Mouse (Mus musculus) spleen, adult 2 months (tissue): Measurements from ENCODE around the gene Cog3. TPM values are rescaled to one million over a fixed set of nuclear protein-coding genes. Genes with fewer than 3 reads are reported as not detected.

Experiments used
- DNase-seq, 2 experiments: peaks; one replicate each; pipeline versions ENCODE4 v3.0.0 to v3.0.0-alpha.2; 2012 to 2021; ENCODE audit warnings: low spot score in 2 of 2, low read depth in 1 of 2
- H3K27ac ChIP-seq: fragments of 200-500 bp; 2 replicates; pipeline ENCODE4 v1.5.1; 2012; ENCODE audit warnings: low read length, inconsistent platforms; ENCODE audit not compliant: insufficient read depth
- H3K27me3 ChIP-seq: fragments of 200-500 bp; 2 replicates; pipeline ENCODE4 v1.6.1; 2012; ENCODE audit warnings: mild to moderate bottlenecking, moderate library complexity, low read length, inconsistent platforms; ENCODE audit not compliant: control insufficient read depth, insufficient read depth
- H3K36me3 ChIP-seq: fragments of 200-500 bp; 2 replicates; pipeline ENCODE4 v1.6.1; 2012; ENCODE audit warnings: mild to moderate bottlenecking, low read length, inconsistent platforms; ENCODE audit not compliant: control insufficient read depth, insufficient read depth
- H3K4me1 ChIP-seq: fragments of 200-500 bp; 2 replicates; pipeline ENCODE4 v1.6.1; 2011; ENCODE audit warnings: inconsistent platforms; ENCODE audit not compliant: control insufficient read depth, insufficient read depth, insufficient read length
- H3K4me3 ChIP-seq: fragments of 200-500 bp; 2 replicates; pipeline ENCODE4 v1.5.1; 2011; ENCODE audit warnings: mild to moderate bottlenecking, inconsistent platforms; ENCODE audit not compliant: insufficient read depth, insufficient read length; ENCODE audit errors: extremely low read depth
- CTCF ChIP-seq: fragments of 200-500 bp; IDR thresholded peaks from 2 replicates; pipeline ENCODE4 v1.5.1; 2011; ENCODE audit warnings: mild to moderate bottlenecking, inconsistent platforms; ENCODE audit not compliant: insufficient read depth, insufficient read length, insufficient replicate concordance; ENCODE audit errors: extremely low read depth
- POLR2A ChIP-seq: fragments of 200-500 bp; IDR thresholded peaks from 2 replicates; pipeline ENCODE4 v1.6.1; 2011; ENCODE audit warnings: low read depth, low read length, inconsistent platforms
- WGBS: fragments of 180-500 bp; shearing (Covaris S2); methylation state at CpG from one replicate; pipeline ENCODE4 v1.1.7; 2018; 5-methylcytosine and 5-hydroxymethylcytosine counted together
- polyA plus RNA-seq: library from polyadenylated mRNA; depleted of rRNA; stranded (reverse); fragments of >200 nt; gene quantifications from 2 replicates; pipeline ENCODE4 v1.2.3, GENCODE M21; 2012

Cog3 gene
- polyA plus RNA-seq, 1 experiment = 6.5 TPM

DNA sequence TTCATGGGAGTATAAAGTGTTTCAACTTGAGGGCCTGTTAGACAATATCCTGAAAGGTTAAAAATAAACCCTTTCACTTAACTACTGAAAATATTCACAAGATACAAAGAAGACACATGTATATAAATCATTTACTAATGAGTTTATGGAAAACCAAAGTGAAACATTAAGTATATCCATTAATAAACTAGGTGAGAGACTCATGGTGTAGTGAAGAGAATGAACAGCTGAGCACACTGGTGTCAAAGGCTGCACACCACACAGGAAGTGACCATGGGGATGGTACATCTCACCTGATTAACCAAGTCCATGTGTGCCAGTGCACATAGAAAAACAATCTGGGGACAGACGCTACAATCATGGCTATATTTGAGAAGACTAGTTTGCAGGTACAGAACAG is 45.3 kb downstream of the Cog3 start:
- no peaks in the 10 kb centered on the region for H3K27me3 ChIP-seq
- H3K27ac ChIP-seq = no peak overlapping the region
- no peak overlapping the region for H3K4me3 ChIP-seq
- 92% methylated on average over 1 of the region's 1 CpGs for WGBS
- no peak for DNase-seq
- no peaks in the 10 kb centered on the region for H3K4me1 ChIP-seq
- H3K36me3 ChIP-seq = peaks cover 37% of the 10 kb centered on the region
- TF ChIP-seq POLR2A (no peak), CTCF (no peak)

DNA sequence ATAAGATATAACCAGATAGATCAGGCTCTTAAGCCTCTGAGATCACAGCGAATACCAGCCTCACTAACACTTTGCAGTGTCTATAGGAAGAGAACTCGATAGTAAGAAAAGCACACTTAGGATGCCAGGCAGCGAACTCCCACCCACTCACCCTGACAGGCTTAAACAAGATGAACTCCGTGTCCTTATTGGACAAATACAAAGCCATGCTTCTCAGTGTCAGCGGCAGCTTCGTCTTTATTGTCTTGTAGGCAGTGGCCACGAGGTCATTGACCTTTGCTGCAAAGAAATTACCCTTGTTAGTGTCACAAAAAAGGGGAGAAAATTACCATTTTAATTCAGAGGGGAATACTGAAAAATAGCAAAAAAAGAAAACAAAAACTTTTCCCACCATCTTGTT is 46.5 kb downstream of the Cog3 start:
- TF ChIP-seq POLR2A = no peak
- TF ChIP-seq CTCF = no peak
- Histone ChIP-seq H3K27me3 (no peaks in the 10 kb centered on the region), H3K4me1 (no peaks in the 10 kb centered on the region), H3K36me3 (peaks cover 44% of the 10 kb centered on the region), H3K27ac (no peak overlapping the region), H3K4me3 (no peak overlapping the region)
- no peak for DNase-seq
- WGBS = 91% methylated on average over 7 of the region's 7 CpGs

DNA sequence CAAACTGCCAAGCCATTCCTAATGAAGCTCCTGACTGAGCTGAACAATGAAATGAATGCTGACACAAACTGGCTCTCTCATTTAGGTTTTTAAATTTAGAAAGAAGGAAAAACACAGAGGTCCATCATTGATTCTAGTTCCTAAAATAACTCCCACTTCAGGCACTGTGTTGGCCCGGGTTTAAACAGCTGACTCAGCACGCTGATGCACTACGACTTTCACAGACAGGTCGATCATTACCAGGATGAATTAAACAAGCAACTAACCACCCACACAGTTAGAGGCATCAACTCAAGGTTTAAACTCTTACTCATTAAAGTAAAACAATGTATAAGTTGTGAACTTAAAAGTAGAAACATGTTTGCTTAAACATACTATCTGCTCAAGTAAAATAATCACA is 47.7 kb downstream of the Cog3 start:
- WGBS = 94% methylated on average over 4 of the region's 4 CpGs
- Histone ChIP-seq H3K27ac (no peak overlapping the region), H3K4me1 (no peaks in the 10 kb centered on the region), H3K4me3 (no peak overlapping the region), H3K36me3 (peaks cover 42% of the 10 kb centered on the region), H3K27me3 (no peaks in the 10 kb centered on the region)
- no peak for DNase-seq
- no peak for TF ChIP-seq CTCF
- TF ChIP-seq POLR2A = no peak

DNA sequence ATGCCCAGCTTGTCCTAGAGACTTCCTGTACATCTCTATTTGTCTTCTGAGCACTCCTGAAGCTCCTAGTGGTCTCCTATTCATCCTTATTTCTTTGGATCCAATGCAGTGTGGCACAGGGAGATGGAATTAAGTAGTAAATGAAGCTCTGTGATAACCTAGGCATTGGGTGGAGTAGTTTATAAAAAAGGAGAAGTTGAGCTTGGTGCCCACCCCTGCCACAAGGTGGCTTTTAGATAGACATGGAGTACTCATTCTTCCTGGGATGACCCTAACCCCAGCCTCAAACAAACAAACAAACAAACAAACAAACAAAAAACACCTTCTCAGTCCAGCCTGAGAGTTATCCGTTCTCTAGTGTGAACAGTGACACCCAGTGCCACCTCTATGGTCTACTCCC is 56.4 kb downstream of the Cog3 start:
- WGBS = 86% methylated on average over 1 of the region's 1 CpGs
- H3K27ac ChIP-seq = no peak overlapping the region
- TF ChIP-seq POLR2A = no peak
- TF ChIP-seq CTCF = no peak
- no peaks in the 10 kb centered on the region for H3K4me1 ChIP-seq
- H3K4me3 ChIP-seq = no peak overlapping the region
- DNase-seq = no peak
- H3K27me3 ChIP-seq = no peaks in the 10 kb centered on the region
- H3K36me3 ChIP-seq = peaks cover 8% of the 10 kb centered on the region

DNA sequence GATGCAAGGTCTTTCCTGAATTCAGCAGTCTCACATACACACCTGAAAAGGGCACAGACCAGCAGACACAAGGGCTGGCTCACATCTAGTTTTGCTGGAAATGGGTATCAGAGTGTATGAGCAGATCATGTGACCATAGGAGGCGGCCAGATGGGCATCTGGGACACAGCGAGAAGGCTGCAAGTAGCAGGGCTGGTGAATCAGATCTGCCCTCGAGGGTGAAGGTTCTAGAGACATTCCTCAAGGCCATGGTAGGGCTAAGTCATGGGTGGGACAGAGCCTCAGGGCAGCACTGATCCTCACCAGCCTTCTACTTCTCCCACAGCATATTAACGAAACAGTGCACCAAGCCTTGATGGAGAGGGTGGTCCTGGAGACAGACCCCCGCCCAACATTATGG is 58.2 kb downstream of the Cog3 start:
- no peak for TF ChIP-seq POLR2A
- TF ChIP-seq CTCF = no peak
- 79% methylated on average over 5 of the region's 5 CpGs for WGBS
- DNase-seq = no peak

DNA sequence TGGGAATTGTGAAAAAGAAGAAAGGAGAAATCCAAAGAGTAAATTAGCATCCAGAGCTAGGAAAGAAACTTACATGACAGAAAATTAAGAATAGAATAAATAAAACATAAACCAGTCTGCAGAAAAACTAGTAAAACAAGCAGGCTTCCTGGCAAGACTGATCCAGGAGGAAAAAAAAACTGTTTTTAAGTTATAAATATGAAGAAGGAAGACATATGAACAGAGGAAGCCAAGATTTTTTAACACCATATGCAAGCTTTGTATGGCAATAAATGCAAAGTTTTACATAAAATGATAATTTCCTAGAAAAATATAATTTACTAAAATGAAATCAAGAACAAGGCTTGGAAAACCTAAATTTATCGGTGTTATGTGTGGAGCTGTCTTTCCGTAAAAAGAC is 63.9 kb downstream of the Cog3 start:
- no peaks in the 10 kb centered on the region for H3K36me3 ChIP-seq
- TF ChIP-seq POLR2A = no peak
- TF ChIP-seq CTCF = no peak
- no peaks in the 10 kb centered on the region for H3K4me1 ChIP-seq
- no peaks in the 10 kb centered on the region for H3K27me3 ChIP-seq
- DNase-seq = no peak
- H3K27ac ChIP-seq = no peak overlapping the region
- 96% methylated on average over 2 of the region's 2 CpGs for WGBS
- no peak overlapping the region for H3K4me3 ChIP-seq

More for the DNA sequence above, 58.2 kb downstream of the Cog3 start:
- Histone ChIP-seq H3K4me3 (no peak overlapping the region), H3K4me1 (no peaks in the 10 kb centered on the region), H3K36me3 (peaks cover under 1% of the 10 kb centered on the region), H3K27me3 (no peaks in the 10 kb centered on the region), H3K27ac (no peak overlapping the region)

DNA sequence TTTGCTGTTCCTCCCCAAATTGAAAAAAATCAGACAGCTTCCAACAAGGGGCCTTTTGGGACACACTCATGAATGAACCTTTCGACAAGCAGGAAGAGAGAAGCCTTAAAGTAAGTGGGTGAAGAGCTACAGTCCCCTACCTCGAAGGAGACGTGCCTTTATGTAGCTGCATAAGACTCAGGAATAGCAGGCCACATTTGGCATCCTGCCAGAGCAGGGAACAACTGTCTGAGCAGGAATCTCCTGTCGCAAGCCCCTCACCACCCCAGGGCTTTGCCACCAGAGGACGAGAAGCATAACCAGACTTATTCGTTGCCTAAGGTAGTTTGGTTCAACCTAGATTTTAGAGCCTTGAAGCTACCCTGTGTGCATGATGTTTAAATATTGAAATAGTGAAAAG is 78.0 kb downstream of the Cog3 start:
- Histone ChIP-seq H3K36me3 (no peaks in the 10 kb centered on the region), H3K27me3 (no peaks in the 10 kb centered on the region), H3K4me3 (no peak overlapping the region), H3K27ac (no peak overlapping the region), H3K4me1 (no peaks in the 10 kb centered on the region)
- TF ChIP-seq CTCF = no peak
- TF ChIP-seq POLR2A = no peak
- 69% methylated on average over 6 of the region's 6 CpGs for WGBS
- DNase-seq = no peak

DNA sequence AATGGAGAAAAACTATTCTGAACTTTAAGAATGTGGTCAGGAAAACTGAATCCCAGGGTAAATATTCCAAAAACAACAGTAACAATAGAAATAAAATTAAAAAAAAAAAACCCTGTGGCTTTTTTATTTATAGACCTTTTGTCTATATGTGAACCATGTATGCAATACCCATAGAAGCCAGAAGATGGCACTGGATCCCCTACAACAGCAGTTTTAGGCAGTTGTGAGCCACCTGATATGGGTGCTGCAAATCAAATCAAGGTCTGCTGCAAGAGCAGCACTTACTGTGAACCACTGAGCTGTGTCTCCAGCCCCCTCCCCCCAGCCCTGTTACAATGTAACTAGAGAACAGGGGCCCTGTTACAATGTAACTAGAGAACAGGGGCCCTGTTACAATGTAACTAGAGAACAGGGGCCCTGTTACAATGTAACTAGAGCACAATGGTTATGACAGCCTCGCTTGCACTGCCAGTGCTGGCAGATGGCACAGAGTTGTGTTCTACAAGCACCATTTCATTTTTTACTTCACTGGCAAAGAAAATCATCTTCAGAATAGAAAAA is 85.2 kb downstream of the Cog3 start:
- TF ChIP-seq CTCF = no peak
- TF ChIP-seq POLR2A = no peak
- Histone ChIP-seq H3K36me3 (no peaks in the 10 kb centered on the region), H3K27me3 (no peaks in the 10 kb centered on the region), H3K27ac (no peak overlapping the region), H3K4me3 (no peak overlapping the region), H3K4me1 (no peaks in the 10 kb centered on the region)
- DNase-seq = no peak
- whole genome bisulfite sequencing = 91% methylated on average over 1 of the region's 1 CpGs
